Mouse (Mus musculus): Measurements from ENCODE around the gene Ube3a. TPM values are rescaled to one million over a fixed set of nuclear protein-coding genes. Genes with fewer than 3 reads are reported as not detected.

The Ube3a gene
- total and polyA plus RNA-seq, 2 experiments from 2014 or later: 114 to 158 TPM

DNA sequence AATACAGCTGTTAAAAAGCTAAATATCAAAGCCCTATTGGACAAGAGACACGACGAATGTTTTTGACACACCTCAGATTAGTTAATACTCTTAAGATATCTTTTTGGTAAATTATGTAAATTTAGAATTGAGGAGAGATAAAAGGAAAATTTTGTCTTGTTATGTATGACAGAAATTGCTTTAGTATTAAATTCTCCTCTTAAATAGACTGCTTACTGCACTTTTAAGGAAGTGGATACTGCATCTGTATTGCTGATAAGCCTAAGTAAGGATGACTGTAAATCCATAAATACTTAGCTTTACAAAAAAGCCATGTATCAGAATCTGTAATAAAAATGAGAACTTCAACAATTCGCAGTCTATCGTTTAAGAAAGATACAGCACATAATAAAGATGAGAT is 1.8 kb downstream of the Ube3a start:
- WGBS: 32% methylated on average over 4 of the region's 4 CpGs
- DNase-seq (ENCODE audit: low spot score) (no peak), ATAC-seq (ENCODE audit: low FRiP score) (no peak)
- H3K9me3 ChIP-seq (ENCODE audit: low read length): no peaks in the 10 kb centered on the region
- no peak for TF ChIP-seq CTCF (IDR thresholded peaks at IDR 0.05)
- no peaks in the 10 kb centered on the region for H3K27me3 ChIP-seq (ENCODE audit: insufficient read depth, low read length)
- peak overlapping the region; percentile 59 for H3K4me2 ChIP-seq (ENCODE audit: low read depth, low read length, poor library complexity, severe bottlenecking)
- peak overlapping the region; percentile 94 for H3K9ac ChIP-seq (replicated peaks; ENCODE audit: low read length, poor library complexity, severe bottlenecking)
- H3K36me3 ChIP-seq (ENCODE audit: insufficient read depth, low read length): no peaks in the 10 kb centered on the region
- H3K4me3 ChIP-seq (ENCODE audit: low read depth, low read length): peak overlapping the region; percentile 73
- no peak overlapping the region for H3K27ac ChIP-seq (ENCODE audit: low read depth, low read length)
- H3K4me1 ChIP-seq (ENCODE audit: insufficient read depth, low read length): 0 out of 2 replicates have a peak, but pooled peaks cover 3% of the 10 kb centered on the region

DNA sequence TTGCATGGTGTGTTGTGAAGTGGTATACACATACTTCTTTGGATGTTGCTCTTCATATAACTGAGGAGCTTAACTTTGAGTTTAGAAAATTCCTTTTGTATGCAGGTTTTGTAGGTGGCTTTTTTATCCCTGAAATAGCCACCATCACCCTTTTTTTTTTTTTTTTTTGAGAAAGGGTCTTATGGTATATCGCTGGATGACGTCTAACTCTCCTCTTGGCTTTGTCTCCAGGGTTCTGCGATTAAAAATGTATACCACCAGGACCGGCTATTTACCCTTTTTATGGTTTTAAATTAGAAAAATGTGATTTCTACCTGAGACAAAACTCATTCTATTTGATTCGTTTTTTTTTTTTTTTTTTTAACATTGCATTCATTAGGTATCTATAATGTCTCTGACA is 2.2 kb downstream of the Ube3a start:
- DNase-seq (ENCODE audit: low spot score) (no peak), ATAC-seq (ENCODE audit: low FRiP score) (no peak)
- H3K9ac ChIP-seq (replicated peaks; ENCODE audit: low read length, poor library complexity, severe bottlenecking): peak overlapping the region; percentile 15; the same call in 1 of the 2 replicates
- no peaks in the 10 kb centered on the region for H3K36me3 ChIP-seq (ENCODE audit: insufficient read depth, low read length)
- 36% methylated on average over 5 of the region's 5 CpGs for WGBS
- no peak for TF ChIP-seq CTCF (IDR thresholded peaks at IDR 0.05)
- peak overlapping the region; percentile 73 for H3K4me3 ChIP-seq (ENCODE audit: low read depth, low read length)
- no peaks in the 10 kb centered on the region for H3K9me3 ChIP-seq (ENCODE audit: low read length)
- H3K27me3 ChIP-seq (ENCODE audit: insufficient read depth, low read length): no peaks in the 10 kb centered on the region
- peak overlapping the region; percentile 59 for H3K4me2 ChIP-seq (ENCODE audit: low read depth, low read length, poor library complexity, severe bottlenecking)
- no peak overlapping the region for H3K27ac ChIP-seq (ENCODE audit: low read depth, low read length)
- H3K4me1 ChIP-seq (ENCODE audit: insufficient read depth, low read length): 0 out of 2 replicates have a peak, but pooled peaks cover 3% of the 10 kb centered on the region

DNA sequence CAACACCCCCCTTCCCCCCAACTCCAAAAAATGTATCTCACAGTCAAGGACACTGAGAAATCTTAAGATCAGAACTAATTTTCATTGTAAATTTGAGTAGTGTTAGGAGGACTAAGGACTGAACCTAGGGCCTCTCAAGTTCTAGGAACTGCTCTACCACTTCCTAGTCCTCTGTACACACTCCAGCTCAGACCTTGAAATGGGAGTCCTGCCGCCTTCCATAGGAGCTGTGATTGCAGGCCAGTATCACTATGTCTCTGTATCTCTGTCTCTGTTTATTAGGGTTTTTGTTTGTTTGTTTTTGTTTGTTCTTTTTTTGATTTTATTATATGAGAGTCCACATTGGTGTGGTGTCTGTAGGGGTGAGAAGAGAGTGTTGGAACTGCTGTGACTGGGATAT is 3.4 kb downstream of the Ube3a start:
- no peaks in the 10 kb centered on the region for H3K9me3 ChIP-seq (ENCODE audit: low read length)
- peak overlapping the region; percentile 28 for H3K4me2 ChIP-seq (ENCODE audit: low read depth, low read length, poor library complexity, severe bottlenecking)
- H3K36me3 ChIP-seq (ENCODE audit: insufficient read depth, low read length): no peaks in the 10 kb centered on the region
- no peak for TF ChIP-seq CTCF (IDR thresholded peaks at IDR 0.05)
- no peak for ATAC-seq (ENCODE audit: low FRiP score)
- H3K9ac ChIP-seq (replicated peaks; ENCODE audit: low read length, poor library complexity, severe bottlenecking): no peak overlapping the region
- 0 out of 2 replicates have a peak overlapping the region, but pooled peaks have one; percentile 5 for H3K4me3 ChIP-seq (ENCODE audit: low read depth, low read length)
- 0 out of 2 replicates have a peak, but pooled peaks cover 3% of the 10 kb centered on the region for H3K4me1 ChIP-seq (ENCODE audit: insufficient read depth, low read length)
- DNase-seq (ENCODE audit: low spot score): no peak
- H3K27me3 ChIP-seq (ENCODE audit: insufficient read depth, low read length): no peaks in the 10 kb centered on the region
- 71% methylated on average over 1 of the region's 1 CpGs for WGBS
- no peak overlapping the region for H3K27ac ChIP-seq (ENCODE audit: low read depth, low read length)

DNA sequence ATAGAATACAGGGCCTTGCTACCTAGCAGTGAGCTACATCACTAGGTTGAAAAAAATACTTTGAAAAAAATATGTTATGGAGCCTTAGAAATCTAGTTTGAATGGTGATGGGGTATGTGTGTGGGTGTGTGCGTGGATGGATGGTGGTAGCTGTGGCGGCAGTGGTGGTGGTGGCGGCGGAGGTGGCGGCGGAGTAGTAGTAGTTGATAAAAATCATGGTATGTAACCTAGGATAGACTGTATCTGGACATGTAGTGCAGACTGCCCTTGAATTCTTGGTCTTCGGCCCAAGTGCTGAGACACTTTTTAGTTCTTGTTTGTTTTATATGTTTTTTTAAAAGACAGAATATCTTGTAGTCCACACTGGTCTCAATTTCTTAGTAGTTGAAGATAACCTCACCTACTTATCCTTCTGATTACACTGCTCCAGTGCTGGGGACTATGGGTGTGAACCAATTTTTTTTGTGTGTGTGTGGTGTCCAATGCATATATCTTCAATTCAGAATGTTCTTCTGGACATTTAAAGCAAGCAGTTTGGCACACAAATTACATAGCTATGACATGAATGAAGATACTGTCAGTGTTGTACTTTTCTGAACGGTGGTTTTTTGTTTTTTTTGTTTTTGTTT is 6.3 kb downstream of the Ube3a start:
- H3K36me3 ChIP-seq (ENCODE audit: insufficient read depth, low read length): no peaks in the 10 kb centered on the region
- no peak for DNase-seq (ENCODE audit: low spot score)
- 96% methylated on average over 8 of the region's 8 CpGs for WGBS
- H3K27ac ChIP-seq (ENCODE audit: low read depth, low read length): no peak overlapping the region
- no peaks in the 10 kb centered on the region for H3K27me3 ChIP-seq (ENCODE audit: insufficient read depth, low read length)
- no peak for TF ChIP-seq CTCF (IDR thresholded peaks at IDR 0.05)
- no peak overlapping the region for H3K9ac ChIP-seq (replicated peaks; ENCODE audit: low read length, poor library complexity, severe bottlenecking)
- H3K9me3 ChIP-seq (ENCODE audit: low read length): no peaks in the 10 kb centered on the region
- no peak for ATAC-seq (ENCODE audit: low FRiP score)
- H3K4me2 ChIP-seq (ENCODE audit: low read depth, low read length, poor library complexity, severe bottlenecking): no peak overlapping the region
- 0 out of 2 replicates have a peak, but pooled peaks cover 3% of the 10 kb centered on the region for H3K4me1 ChIP-seq (ENCODE audit: insufficient read depth, low read length)
- H3K4me3 ChIP-seq (ENCODE audit: low read depth, low read length): no peak overlapping the region

DNA sequence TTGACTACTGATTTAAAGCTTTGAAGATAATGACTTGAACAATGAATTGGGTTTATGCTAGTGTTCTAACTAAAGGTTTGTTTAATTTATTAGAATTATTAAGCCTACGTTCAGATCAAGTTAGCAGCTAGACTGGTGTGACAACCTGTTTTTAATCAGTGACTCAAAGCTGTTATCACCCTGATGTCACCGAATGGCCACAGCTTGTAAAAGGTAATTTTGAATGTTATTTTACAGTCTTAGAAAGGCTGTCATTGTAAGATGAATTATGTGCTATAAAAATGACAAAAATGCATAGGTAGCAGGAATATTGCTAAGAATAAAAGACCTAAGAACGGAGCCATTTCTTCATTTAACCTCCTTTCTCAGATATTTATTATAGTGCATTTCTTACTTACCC is 14.7 kb downstream of the Ube3a start:
- TF ChIP-seq CTCF (IDR thresholded peaks at IDR 0.05): no peak
- ATAC-seq (ENCODE audit: low FRiP score) (no peak), DNase-seq (ENCODE audit: low spot score) (no peak)
- 81% methylated on average over 3 of the region's 3 CpGs for WGBS
- Histone ChIP-seq H3K4me1 (ENCODE audit: insufficient read depth, low read length) (no peaks in the 10 kb centered on the region), H3K4me3 (ENCODE audit: low read depth, low read length) (no peak overlapping the region), H3K27ac (ENCODE audit: low read depth, low read length) (no peak overlapping the region), H3K27me3 (ENCODE audit: insufficient read depth, low read length) (no peaks in the 10 kb centered on the region), H3K36me3 (ENCODE audit: insufficient read depth, low read length) (no peaks in the 10 kb centered on the region), H3K9me3 (ENCODE audit: low read length) (no peaks in the 10 kb centered on the region), H3K4me2 (ENCODE audit: low read depth, low read length, poor library complexity, severe bottlenecking) (no peak overlapping the region), H3K9ac (replicated peaks; ENCODE audit: low read length, poor library complexity, severe bottlenecking) (no peak overlapping the region)

DNA sequence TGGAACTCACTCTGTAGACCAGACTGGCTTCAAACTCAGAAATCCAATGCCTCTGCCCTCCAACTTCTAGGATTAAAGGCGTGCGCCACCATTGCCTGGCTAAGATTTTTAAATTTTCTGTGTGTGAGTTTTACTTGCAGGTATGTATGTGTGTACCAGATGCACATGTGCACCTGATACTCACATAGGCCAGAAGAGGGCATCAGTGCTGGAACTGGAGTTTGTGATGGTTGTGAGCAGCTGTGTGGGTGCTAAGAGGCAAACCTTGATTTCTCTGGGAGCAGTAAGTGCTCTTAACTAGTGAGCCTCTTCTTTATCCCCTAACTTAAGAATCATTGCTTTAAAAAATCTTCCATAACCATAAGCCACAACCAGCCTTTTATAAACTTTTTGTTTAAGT is 17.0 kb downstream of the Ube3a start:
- DNase-seq (ENCODE audit: low spot score): no peak
- 95% methylated on average over 2 of the region's 2 CpGs for WGBS

More for the DNA sequence above, 17.0 kb downstream of the Ube3a start:
- Histone ChIP-seq H3K4me1 (ENCODE audit: insufficient read depth, low read length) (no peaks in the 10 kb centered on the region), H3K27ac (ENCODE audit: low read depth, low read length) (no peak overlapping the region), H3K27me3 (ENCODE audit: insufficient read depth, low read length) (no peaks in the 10 kb centered on the region), H3K9me3 (ENCODE audit: low read length) (no peaks in the 10 kb centered on the region), H3K9ac (replicated peaks; ENCODE audit: low read length, poor library complexity, severe bottlenecking) (no peak overlapping the region), H3K4me2 (ENCODE audit: low read depth, low read length, poor library complexity, severe bottlenecking) (no peak overlapping the region), H3K36me3 (ENCODE audit: insufficient read depth, low read length) (no peaks in the 10 kb centered on the region), H3K4me3 (ENCODE audit: low read depth, low read length) (no peak overlapping the region)
- peak; percentile 47 for TF ChIP-seq CTCF (IDR thresholded peaks at IDR 0.05)
- ATAC-seq (ENCODE audit: low FRiP score): no peak

Measured in midbrain, postnatal 0 days (tissue).